Mouse (Mus musculus) heart, postnatal 4 days (tissue): Measurements from ENCODE around the gene Rasgrp4. TPM values are rescaled to one million over a fixed set of nuclear protein-coding genes. Genes with fewer than 3 reads are reported as not detected.

ENCODE experiments used
- DNase-seq: peaks from one replicate; pipeline ENCODE4 v3.0.0; 2021
- total RNA-seq, 2 experiments: library from RNA; stranded (reverse); gene quantifications; 2 replicates each; pipeline ENCODE4 v1.2.3; 2021

Gene Rasgrp4
- total RNA-seq, 2 experiments from 2014 or later, result 0.79 to 0.86 TPM

GRCm38 (mm10) chr7:29148771-29149170 lies 14.1 kb downstream of the Rasgrp4 start:
- no peak for DNase-seq

- no peak for DNase-seq
Measured at GRCm38 (mm10) chr7:29151486-29151885, 16.8 kb downstream of the Rasgrp4 start.

GRCm38 (mm10) chr7:29154018-29154720 lies 19.5 kb downstream of the Rasgrp4 start:
- DNase-seq, result no peak

- peak; percentile 89 for DNase-seq
Measured at GRCm38 (mm10) chr7:29155196-29155837, 20.7 kb downstream of the Rasgrp4 start.

GRCm38 (mm10) chr7:29155838-29156782 lies 21.5 kb downstream of the Rasgrp4 start, which contains the start of gene Fam98c:
Gene Fam98c (minus strand): TSS chr7:29156234.
- DNase-seq, result peak; percentile 86

- no peak for DNase-seq
Measured at GRCm38 (mm10) chr7:29158264-29158663, 23.6 kb downstream of the Rasgrp4 start.

- DNase-seq, result no peak
Measured at GRCm38 (mm10) chr7:29162294-29162693, 27.6 kb downstream of the Rasgrp4 start.

- peak; percentile 45 for DNase-seq
Measured at GRCm38 (mm10) chr7:29162750-29163525, 28.3 kb downstream of the Rasgrp4 start.

- no peak for DNase-seq
Measured at GRCm38 (mm10) chr7:29167656-29168055, 33.0 kb downstream of the Rasgrp4 start.

- no peak for DNase-seq
Measured at GRCm38 (mm10) chr7:29168121-29168695, 33.6 kb downstream of the Rasgrp4 start.

GRCm38 (mm10) chr7:29168791-29169230 lies 34.2 kb downstream of the Rasgrp4 start:
- DNase-seq, result no peak

GRCm38 (mm10) chr7:29169231-29170065 lies 34.8 kb downstream of the Rasgrp4 start:
- DNase-seq, result peak; percentile 81

- DNase-seq, result peak; percentile 82
Measured at GRCm38 (mm10) chr7:29170066-29170754, 35.6 kb downstream of the Rasgrp4 start, which contains the start of the genes Ggn and Spred3. Gene Ggn (plus strand): TSS chr7:29170210. Gene Spred3 (minus strand): TSS chr7:29170411.

- DNase-seq, result peak; percentile 35
Measured at GRCm38 (mm10) chr7:29170755-29171561, 36.3 kb downstream of the Rasgrp4 start.

GRCm38 (mm10) chr7:29171562-29172097 lies 37.0 kb downstream of the Rasgrp4 start:
- peak; percentile 23 for DNase-seq

GRCm38 (mm10) chr7:29172390-29173016 lies 37.9 kb downstream of the Rasgrp4 start:
- DNase-seq, result no peak

GRCm38 (mm10) chr7:29178106-29178505 lies 43.5 kb downstream of the Rasgrp4 start:
- DNase-seq, result no peak

GRCm38 (mm10) chr7:29179323-29179722 lies 44.7 kb downstream of the Rasgrp4 start:
- DNase-seq, result no peak
